Mouse (Mus musculus): ENCODE measurements at regions not wholly inside any gene's neighbourhood (a gene's known extent, or its start where the extent isn't known, plus 50 kb on each side); places are given as distances from the start of the nearest gene placed in this dataset.

DNA sequence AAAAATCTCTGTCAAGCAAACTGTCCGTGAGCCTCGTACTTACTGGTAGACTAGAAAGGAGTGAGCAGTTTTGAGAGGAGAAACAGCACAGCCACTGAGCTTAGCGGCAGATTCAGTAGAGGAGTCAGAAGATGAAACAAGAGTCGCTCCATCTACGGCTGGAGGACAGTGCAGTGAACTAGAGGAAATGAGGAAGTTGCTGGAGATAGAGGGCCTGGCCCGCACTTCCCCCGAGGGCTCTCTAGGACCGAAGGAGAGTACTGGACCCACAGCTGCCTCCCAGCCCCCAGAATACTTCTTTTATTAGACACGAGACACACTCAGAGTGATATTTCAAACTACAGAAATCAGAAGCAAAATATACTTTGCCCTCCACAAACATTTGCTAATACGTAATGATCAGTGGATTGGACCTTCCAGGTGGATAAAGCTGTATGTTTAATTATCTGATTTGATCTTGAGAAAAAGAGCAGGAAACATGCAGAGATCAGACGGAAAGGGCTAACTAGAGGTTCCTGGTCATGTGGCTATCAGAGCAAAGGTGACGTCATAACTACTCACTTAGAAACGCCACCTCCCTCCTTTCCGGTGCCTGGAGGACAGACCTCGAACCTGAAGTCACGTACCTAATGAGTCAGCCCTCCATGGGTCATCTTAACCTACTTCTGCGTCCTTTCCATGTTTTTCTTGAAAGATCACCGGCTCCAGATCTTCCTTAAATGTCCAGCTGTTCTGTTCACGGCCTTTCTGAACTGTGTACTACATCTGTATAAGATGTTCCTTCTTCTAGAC is 277.9 kb downstream of the Basp1 start:
- no peak for DNase-seq (ENCODE audit: low spot score in 2 of 2)

GRCm38 (mm10) chr15:25130096-25130495 is 283.5 kb downstream of the Basp1 start:
- DNase-seq (ENCODE audit: low spot score in 2 of 2) = no peak

- DNase-seq (ENCODE audit: low spot score in 2 of 2) = no peak
These were observed 284.0 kb downstream of the Basp1 start for GRCm38 (mm10) chr15:25129572-25129971.

DNA sequence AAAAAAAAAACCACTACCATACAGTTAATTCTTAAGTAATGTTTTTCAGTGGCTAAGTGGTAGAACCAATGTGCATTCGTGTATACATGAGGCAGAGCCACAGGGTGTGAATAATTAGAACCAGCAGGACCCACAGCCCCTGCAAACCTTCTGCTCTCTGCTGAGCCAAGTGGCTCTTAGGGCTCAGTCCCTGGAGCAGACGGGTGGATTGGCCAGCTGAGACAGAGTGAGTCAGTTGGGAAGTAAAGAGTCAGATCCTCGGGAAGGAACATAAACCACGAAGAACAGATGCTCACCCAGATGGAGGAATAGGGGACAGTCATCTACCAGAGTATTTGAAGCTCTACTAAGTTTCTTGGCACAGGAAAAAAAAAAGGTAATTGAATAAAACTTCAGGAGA is 293.1 kb downstream of the Basp1 start:
- no peak for DNase-seq (ENCODE audit: low spot score in 2 of 2)

GRCm38 (mm10) chr15:25117980-25118379 is 295.6 kb downstream of the Basp1 start:
- no peak for DNase-seq (ENCODE audit: low spot score in 2 of 2)

GRCm38 (mm10) chr15:25102727-25103126 is 310.8 kb downstream of the Basp1 start:
- DNase-seq (ENCODE audit: low spot score in 2 of 2) = no peak

GRCm38 (mm10) chr15:25093758-25094157 is 319.8 kb downstream of the Basp1 start:
- DNase-seq (ENCODE audit: low spot score in 2 of 2) = no peak

- DNase-seq (ENCODE audit: low spot score in 2 of 2) = no peak
These were observed 343.9 kb downstream of the Basp1 start for GRCm38 (mm10) chr15:25069701-25070100.

DNA sequence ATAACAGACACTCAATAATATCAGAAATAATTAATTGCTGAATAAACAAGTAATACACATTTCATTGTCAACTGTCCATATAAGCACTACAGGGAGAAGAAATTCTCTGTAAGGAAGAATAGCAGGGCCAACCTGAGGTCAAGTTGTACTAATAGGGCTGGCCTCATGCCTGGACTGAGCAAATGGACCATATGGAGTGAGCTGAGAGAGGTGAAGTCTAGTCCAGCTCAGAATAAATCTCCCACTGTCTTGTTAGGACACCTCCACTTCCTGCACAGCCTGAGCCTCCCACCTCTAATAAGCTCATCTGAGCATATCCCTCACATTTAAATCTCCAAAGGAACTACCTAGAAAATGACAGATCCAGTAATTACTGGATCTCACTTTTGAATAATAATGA is 354.2 kb downstream of the Basp1 start:
- no peak for DNase-seq (ENCODE audit: low spot score in 2 of 2)

DNA sequence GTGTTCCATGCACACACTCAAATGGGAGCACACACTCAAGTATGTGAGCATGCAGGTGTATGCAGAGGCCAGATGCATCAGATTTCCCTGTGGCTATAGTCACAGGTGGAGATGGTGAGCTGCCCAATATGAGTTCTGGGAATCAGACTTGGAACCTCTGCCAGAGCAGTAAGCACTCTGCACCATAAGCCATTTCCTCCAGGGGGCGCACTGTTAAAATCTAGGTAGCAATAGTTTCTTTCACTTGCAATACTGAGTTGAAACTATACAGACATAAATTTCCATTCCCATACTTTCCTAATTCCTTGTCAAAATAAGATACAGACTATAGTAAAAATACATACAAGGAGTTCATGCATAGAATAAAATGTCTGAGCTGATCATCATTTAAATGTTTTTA is 365.7 kb downstream of the Basp1 start:
- peak; percentile 41 to 54 for DNase-seq (ENCODE audit: low spot score in 2 of 2)

DNA sequence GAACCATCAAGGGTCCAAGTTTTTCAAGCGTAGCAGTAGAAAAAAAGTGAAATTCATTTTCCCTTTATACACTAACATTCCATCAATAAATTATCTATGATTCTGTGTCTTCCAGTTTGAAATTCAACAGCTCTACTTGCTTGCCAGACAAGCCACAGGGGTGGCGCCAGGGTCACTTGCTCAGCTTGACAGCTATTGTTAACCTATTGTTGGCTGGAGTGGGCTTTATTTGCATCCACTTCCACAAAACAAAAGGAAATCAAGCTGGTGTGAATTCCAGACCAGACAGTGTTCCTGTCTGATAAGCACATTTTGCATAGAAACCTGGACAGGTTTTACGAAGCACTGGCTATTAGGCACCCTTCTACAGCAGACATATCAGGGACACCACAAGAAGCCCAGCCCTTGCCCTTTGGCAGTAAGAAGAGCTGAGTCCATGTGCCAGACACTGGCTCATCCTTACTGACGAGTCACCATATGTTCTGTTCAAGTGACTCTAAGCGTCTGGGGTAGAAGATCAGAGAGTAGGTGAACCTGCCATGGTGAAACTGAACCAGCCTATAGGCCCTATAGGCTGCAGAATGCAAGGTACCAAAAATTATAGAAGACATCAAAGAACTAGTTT is 366.9 kb downstream of the Basp1 start:
- no peak for DNase-seq (ENCODE audit: low spot score in 2 of 2)

DNA sequence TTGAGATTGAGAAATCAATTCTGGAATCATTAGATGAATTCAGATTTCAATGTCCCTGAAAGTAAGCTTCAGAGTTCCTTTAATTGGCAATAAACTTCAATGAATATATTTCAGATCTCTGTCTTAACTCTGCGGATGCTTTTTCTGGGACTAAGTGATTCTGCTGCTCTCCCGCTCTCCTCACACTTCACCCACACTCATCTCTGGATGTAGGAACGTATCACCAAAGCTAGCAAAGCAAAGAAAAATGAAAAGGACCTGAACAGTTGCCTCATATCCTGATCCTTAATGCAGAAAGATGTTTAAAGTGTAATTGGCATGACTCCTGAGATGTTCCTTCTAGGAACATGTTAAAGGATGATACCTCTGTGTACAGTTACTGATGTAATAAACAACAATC is 377.3 kb downstream of the Basp1 start:
- DNase-seq (ENCODE audit: low spot score in 2 of 2) = no peak

DNA sequence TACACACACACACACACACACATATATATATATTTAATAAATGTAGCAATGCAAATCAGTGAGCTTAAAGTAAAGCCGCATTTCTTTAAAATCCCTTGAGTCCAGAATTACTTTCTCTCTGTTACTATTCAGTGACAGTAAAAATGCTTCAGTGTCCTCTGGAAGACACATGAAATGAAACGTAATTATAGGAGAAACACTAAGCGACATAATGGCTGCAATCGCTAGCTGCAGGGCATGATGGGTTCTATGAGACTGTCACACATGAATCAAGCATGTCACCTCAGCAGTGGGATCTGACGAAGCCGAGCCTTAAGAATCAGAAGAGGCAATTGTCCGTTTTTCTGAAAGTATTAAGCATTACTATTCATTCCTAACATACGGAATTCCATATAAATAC is 385.7 kb downstream of the Basp1 start:
- no peak for DNase-seq (ENCODE audit: low spot score in 2 of 2)

DNA sequence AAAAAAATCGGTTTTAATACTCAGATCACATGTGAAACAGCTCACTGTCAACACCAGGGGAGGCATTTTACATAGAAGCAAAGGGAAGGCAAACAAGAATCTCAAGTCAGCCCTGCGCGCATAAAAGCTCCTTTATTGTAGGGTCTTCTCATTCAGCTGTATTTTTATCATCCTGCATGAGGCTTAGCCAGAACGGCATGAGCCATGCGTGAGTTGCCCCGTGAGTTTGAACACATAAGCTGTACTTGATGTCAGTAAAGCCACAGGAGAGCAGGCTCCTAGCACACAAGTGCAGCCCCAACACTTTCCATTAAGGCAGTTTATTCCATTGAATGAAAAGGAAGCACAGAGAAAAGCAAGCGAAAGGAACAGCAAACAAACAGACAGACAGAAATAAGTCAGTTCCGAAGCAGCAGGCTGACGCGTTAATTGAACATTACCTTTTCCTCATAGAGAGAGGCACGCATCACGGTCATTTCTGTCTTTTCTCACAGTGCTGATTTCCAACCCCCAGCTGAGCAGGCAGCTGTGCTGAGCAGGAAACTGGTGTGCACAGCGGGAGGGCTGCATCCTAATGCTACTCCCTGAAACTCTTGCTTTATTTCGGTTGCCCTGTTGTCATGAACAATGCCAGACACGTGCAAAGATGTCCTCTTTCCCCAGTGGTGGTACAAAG is 386.6 kb downstream of the Basp1 start:
- DNase-seq (ENCODE audit: low spot score in 2 of 2) = peak; percentile 32 to 53

GRCm38 (mm10) chr15:25026351-25026750 is 387.2 kb downstream of the Basp1 start:
- no peak for DNase-seq (ENCODE audit: low spot score in 2 of 2)

DNA sequence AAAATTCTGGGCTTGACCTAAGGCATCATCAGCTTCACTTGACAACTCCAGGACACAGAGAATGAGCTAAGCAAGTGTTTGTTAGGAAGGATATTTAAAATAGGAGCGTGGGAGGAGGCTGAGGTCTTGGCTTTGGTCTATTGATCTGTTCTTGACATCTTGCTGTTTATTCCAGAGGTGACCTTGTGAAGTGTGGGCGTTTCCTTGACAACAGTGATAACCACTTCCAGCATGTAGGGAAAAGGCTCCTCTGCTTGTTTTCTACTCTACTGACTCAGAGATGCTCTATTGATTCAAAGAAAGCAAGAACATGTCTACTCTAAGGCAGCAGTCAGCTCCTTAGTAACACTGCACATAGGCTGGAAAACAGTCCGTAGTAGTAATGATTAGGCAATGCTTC is 392.6 kb downstream of the Basp1 start:
- no peak for DNase-seq (ENCODE audit: low spot score in 2 of 2)

DNA sequence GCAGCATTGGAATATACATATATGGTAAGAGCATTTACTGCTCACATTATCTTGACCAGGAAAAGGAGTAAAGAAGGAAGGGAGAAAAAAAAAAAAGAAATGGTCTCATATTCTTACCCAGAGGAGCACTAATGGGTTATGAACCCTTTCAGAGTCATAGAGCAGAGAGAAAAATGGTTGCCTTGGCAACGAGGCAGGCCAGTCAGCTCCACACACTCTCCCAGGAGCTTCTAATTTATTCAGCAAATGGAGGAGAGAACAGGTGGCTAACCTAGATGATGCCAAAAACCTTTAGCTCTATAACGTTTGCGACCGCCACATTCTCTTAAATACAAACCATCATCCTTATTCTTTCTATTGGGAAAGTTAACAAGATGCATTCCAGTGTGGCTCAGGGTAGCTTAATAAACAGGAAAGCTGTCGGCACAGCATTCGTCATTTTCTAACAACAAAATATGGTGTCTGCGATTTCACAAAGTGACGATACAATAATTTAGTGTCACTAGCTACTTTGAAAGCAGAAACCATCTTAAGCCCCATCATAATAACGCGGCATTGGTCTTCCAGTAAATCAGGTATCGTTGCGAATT is 394.1 kb downstream of the Basp1 start:
- DNase-seq (ENCODE audit: low spot score in 2 of 2) = peak; percentile 39 to 47

DNA sequence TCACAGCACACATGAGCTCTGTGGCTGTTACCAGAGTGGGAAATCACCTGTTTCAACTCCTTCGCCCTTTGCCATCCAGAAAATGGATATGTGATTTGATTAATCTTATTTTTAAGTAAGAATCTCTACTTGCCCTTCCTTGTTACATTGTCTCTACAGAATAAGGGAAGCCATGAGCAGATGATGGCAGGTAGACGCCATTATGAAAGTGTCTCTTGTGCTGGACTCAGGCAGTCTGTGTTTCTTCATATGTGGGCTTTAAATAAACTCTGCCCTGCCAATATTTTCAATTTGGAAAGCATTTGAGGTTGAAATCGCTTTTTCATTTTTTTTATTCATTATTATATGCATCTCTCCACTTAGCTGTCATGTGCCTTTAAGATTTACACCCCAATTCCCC is 394.6 kb downstream of the Basp1 start:
- DNase-seq (ENCODE audit: low spot score in 2 of 2) = no peak

DNA sequence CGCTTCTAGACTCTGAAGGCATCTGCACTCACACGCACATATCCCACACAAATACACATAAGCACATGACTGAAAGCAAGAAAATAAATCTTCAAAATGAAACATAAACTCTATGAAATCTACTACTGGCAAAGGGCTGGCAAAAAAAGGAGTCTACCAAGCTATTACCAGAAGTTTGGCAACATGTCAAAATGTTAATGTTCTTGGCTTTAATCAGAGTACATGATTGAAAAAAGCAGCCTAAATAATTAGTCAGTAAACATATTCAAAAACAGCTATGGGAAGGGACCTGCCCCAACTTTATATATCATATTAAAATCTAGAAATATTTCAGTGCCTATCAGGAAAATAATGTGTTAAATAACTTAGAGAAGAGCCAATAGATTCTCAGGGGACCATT is 405.8 kb downstream of the Basp1 start:
- no peak for DNase-seq (ENCODE audit: low spot score in 2 of 2)

GRCm38 (mm10) chr15:25000171-25000570 is 413.4 kb downstream of the Basp1 start:
- no peak for DNase-seq (ENCODE audit: low spot score in 2 of 2)

- DNase-seq (ENCODE audit: low spot score in 2 of 2) = no peak
These were observed 420.3 kb downstream of the Basp1 start for GRCm38 (mm10) chr15:24993325-24993673.

- peak in 1 of 2 experiments; percentile 35 for DNase-seq (ENCODE audit: low spot score in 2 of 2)
These were observed 420.8 kb downstream of the Basp1 start for GRCm38 (mm10) chr15:24992665-24993324.
